In genomic region chr12:3805852-3806251, GRCm38 (mm10) we compare ENCODE assay signal across 8 mouse cellular contexts. TPM values are rescaled to one million over a fixed set of nuclear protein-coding genes. Genes with fewer than 3 reads are reported as not detected.
A peak's percentile ranks its signal among the peaks of the same experiment; 100 is the strongest.
DNase-seq lines count a peak whose midpoint lies in the region; ATAC-seq and TF ChIP-seq lines count a peak whose summit lies in the region.

Dnmt3a (plus strand) TSS chr12:3806007.

- peaks cover 77% of the 10 kb centered on the region for H3K27me3 ChIP-seq in erythroblast, embryonic 14.5 days (ENCODE audit: control insufficient read depth)
- H3K27me3 ChIP-seq in E14TG2a.4 (ENCODE audit: insufficient read depth, low read length) = peaks cover 73% of the 10 kb centered on the region
- H3K27me3 ChIP-seq in limb, embryonic 11.5 days (ENCODE audit: control insufficient read depth, insufficient read depth, low read length) = peaks cover 3% of the 10 kb centered on the region; the same call in 1 of the 2 replicates
- no peaks in the 10 kb centered on the region for H3K27me3 ChIP-seq in neural tube, embryonic 15.5 days (replicated peaks)

- TF ChIP-seq CTCF in E14TG2a.4 (conservative IDR thresholded peaks at IDR 0.05; ENCODE audit: low read length) = no peak
- TF ChIP-seq CTCF in embryonic fibroblast, embryonic 13.5 days (IDR thresholded peaks at IDR 0.05; ENCODE audit: borderline replicate concordance, insufficient read depth, low read length) = no peak

- no peak within 1 kb of the TSS for H3K27ac ChIP-seq in embryonic fibroblast, embryonic 13.5 days (ENCODE audit: insufficient read depth, low read length)
- peak within 1 kb of the TSS; percentile 79 for H3K27ac ChIP-seq in limb, embryonic 11.5 days (replicated peaks; ENCODE audit: low read depth, low read length)
- H3K27ac ChIP-seq in neural tube, embryonic 15.5 days (replicated peaks) = peak within 1 kb of the TSS; percentile 96

- H3K4me1 ChIP-seq in erythroblast, embryonic 14.5 days (ENCODE audit: control insufficient read depth) = peaks cover 15% of the 10 kb centered on the region
- H3K4me1 ChIP-seq in E14TG2a.4 (replicated peaks; ENCODE audit: low read depth, low read length) = peaks cover 31% of the 10 kb centered on the region
- H3K4me1 ChIP-seq in embryonic fibroblast, embryonic 13.5 days (ENCODE audit: control insufficient read depth, insufficient read depth, low read length) = no peaks in the 10 kb centered on the region
- peaks cover 20% of the 10 kb centered on the region for H3K4me1 ChIP-seq in limb, embryonic 11.5 days (ENCODE audit: control insufficient read depth, insufficient read depth, low read length)
- H3K4me1 ChIP-seq in neural tube, embryonic 15.5 days = peaks cover 36% of the 10 kb centered on the region

- peak within 1 kb of the TSS; percentile 63 for H3K4me3 ChIP-seq in erythroblast, embryonic 14.5 days (replicated peaks)
- H3K4me3 ChIP-seq in E14TG2a.4 (replicated peaks; ENCODE audit: low read length) = peak within 1 kb of the TSS; percentile 82
- H3K4me3 ChIP-seq in embryonic fibroblast, embryonic 13.5 days (ENCODE audit: insufficient read depth, low read length) = peak within 1 kb of the TSS; percentile 64
- H3K4me3 ChIP-seq in limb, embryonic 11.5 days (ENCODE audit: low read depth, low read length) = peak within 1 kb of the TSS; percentile 75
- H3K4me3 ChIP-seq in neural tube, embryonic 15.5 days (replicated peaks) = peak within 1 kb of the TSS; percentile 83

- no peaks in the 10 kb centered on the region for H3K36me3 ChIP-seq in erythroblast, embryonic 14.5 days (ENCODE audit: control insufficient read depth)
- no peaks in the 10 kb centered on the region for H3K36me3 ChIP-seq in E14TG2a.4 (ENCODE audit: insufficient read depth, low read length)
- no peaks in the 10 kb centered on the region for H3K36me3 ChIP-seq in limb, embryonic 11.5 days (ENCODE audit: control insufficient read depth, insufficient read depth, low read length)
- H3K36me3 ChIP-seq in neural tube, embryonic 15.5 days = no peaks in the 10 kb centered on the region

- WGBS in limb, embryonic 11.5 days = 22% methylated on average over 4 of the region's 4 CpGs
- 18% methylated on average over 4 of the region's 4 CpGs for WGBS in neural tube, embryonic 15.5 days

- no peak for ATAC-seq in erythroblast, adult 5-6 weeks (replicated peaks; ENCODE audit: low FRiP score, poor library complexity, severe bottlenecking)
- peak; percentile 4 for ATAC-seq in limb, embryonic 11.5 days (ENCODE audit: insufficient number of reproducible peaks, low FRiP score, low TSS enrichment, low read depth)
- peak; percentile 16; the same call in 1 of the 2 replicates for ATAC-seq in neural tube, embryonic 15.5 days (ENCODE audit: low FRiP score)

- H3K9me3 ChIP-seq in erythroblast, embryonic 14.5 days (ENCODE audit: control insufficient read depth, low read length) = no peaks in the 10 kb centered on the region
- H3K9me3 ChIP-seq in E14TG2a.4 (ENCODE audit: low read length) = peaks cover 6% of the 10 kb centered on the region; the same call in 1 of the 2 replicates
- no peaks in the 10 kb centered on the region for H3K9me3 ChIP-seq in limb, embryonic 11.5 days (ENCODE audit: control insufficient read depth, low read length)
- H3K9me3 ChIP-seq in neural tube, embryonic 15.5 days (replicated peaks) = no peaks in the 10 kb centered on the region

- no peak for TF ChIP-seq POLR2A in embryonic fibroblast, embryonic 13.5 days (IDR thresholded peaks at IDR 0.05; ENCODE audit: low read depth, low read length)

- DNase-seq in heart, postnatal 10 days = no peak
- DNase-seq in limb, embryonic 11.5 days (ENCODE audit: low spot score) = no peak
- DNase-seq in right cerebral cortex, postnatal 14 days = no peak

- H3K4me2 ChIP-seq in limb, embryonic 11.5 days (ENCODE audit: low read depth, severe bottlenecking) = peak within 1 kb of the TSS; percentile 68
- peak within 1 kb of the TSS; percentile 82 for H3K4me2 ChIP-seq in neural tube, embryonic 15.5 days

- intact Hi-C loops in heart, postnatal 10 days (cut with DNase I) = loop anchor here (5.0 kb wide), 1 partner anchor 66 kb away; no protein-coding TSS in a partner anchor

- peak within 1 kb of the TSS; percentile 90 for H3K9ac ChIP-seq in limb, embryonic 11.5 days (ENCODE audit: low read length)
- H3K9ac ChIP-seq in neural tube, embryonic 15.5 days (replicated peaks) = peak within 1 kb of the TSS; percentile 89

RNA-seq across cellular contexts. Expression of gene Dnmt3a, which starts in this region (rescaled TPM):
- 0.16 and 0.18 TPM in 2 replicates for polyA plus RNA-seq in erythroblast, embryonic 14.5 days (2012)
- 5.4 and 8.6 TPM in 2 replicates for total RNA-seq in erythroblast, adult 5-6 weeks (2015; ENCODE audit: low replicate concordance)
- 2.9 and 5.3 TPM in 2 replicates for total RNA-seq in erythroblast, adult 5-6 weeks (2017; ENCODE audit: low replicate concordance)
- polyA plus RNA-seq in embryonic fibroblast, embryonic 13.5 days (2011; ENCODE audit: insufficient read length, low read depth, missing spikeins) = 21.6 and 27.0 TPM in 2 replicates
- total RNA-seq in heart, postnatal 10 days (2021) = 100 to 1,000 TPM; 105 to 121 TPM
- 158 and 179 TPM in 2 replicates for polyA plus RNA-seq in limb, embryonic 11.5 days (2014; fragmentation: Nextera tagmentation; extraction: Ambion mirVana)
- 116 and 134 TPM in 2 replicates for polyA plus RNA-seq in neural tube, embryonic 15.5 days (2015; fragmentation: Nextera tagmentation; extraction: Ambion mirVana)

Comparison
In these comparisons a context has a peak if more than half of its experiments do, and no peak if none do; other contexts are left out.
1. RNA of gene Dnmt3a (total RNA-seq): 105 to 121 TPM in heart, postnatal 10 days; 2.9 to 8.6 TPM in erythroblast, adult 5-6 weeks; every median in the first group is over 10 times any median in the second.
2. RNA of gene Dnmt3a (polyA plus RNA-seq): 158 to 179 TPM in limb, embryonic 11.5 days, 116 to 134 TPM in neural tube, embryonic 15.5 days and 21.6 to 27.0 TPM in embryonic fibroblast, embryonic 13.5 days; 0.16 to 0.18 TPM in erythroblast, embryonic 14.5 days; every median in the first group is over 10 times any median in the second.
3. Peak in every context shown above with its lines, with median percentiles within 50 percentile points of each other: H3K4me3 ChIP-seq.